Mouse (Mus musculus) E14TG2a.4 (cell line): ENCODE data around the gene Dpm1.

Experiments
- H3K27me3 ChIP-seq: 2 replicates; pipeline ENCODE4 v1.6.1; 2014; ENCODE audit warnings: low read length, control low read depth; ENCODE audit not compliant: insufficient read depth
- H3K36me3 ChIP-seq: 2 replicates; pipeline ENCODE4 v1.6.1; 2014; ENCODE audit warnings: low read length, control low read depth; ENCODE audit not compliant: insufficient read depth
- H3K4me1 ChIP-seq: replicated peaks from 2 replicates; pipeline ENCODE4 v1.6.1; 2014; ENCODE audit warnings: low read depth, low read length, control low read depth
- H3K4me3 ChIP-seq: replicated peaks from 2 replicates; pipeline ENCODE4 v1.5.1; 2014; ENCODE audit warnings: mild to moderate bottlenecking, low read length
- H3K9me3 ChIP-seq: 2 replicates; pipeline ENCODE4 v1.6.1; 2014; ENCODE audit warnings: low read length, control low read depth
- CTCF ChIP-seq: conservative IDR thresholded peaks from 2 replicates; pipeline ENCODE4 v1.5.1; 2014; ENCODE audit warnings: low read length
- NANOG ChIP-seq: IDR thresholded peaks from 2 replicates; pipeline ENCODE4 v1.6.1; 2014; ENCODE audit warnings: borderline replicate concordance, low read length, mixed read lengths
- POU5F1 ChIP-seq: IDR thresholded peaks from 2 replicates; pipeline ENCODE4 v1.6.1; 2014; ENCODE audit warnings: low read length, borderline replicate concordance

Gene Dpm1

GRCm38 (mm10) chr2:168161978-168162377 is 68.4 kb downstream of the Dpm1 start:
- Histone ChIP-seq H3K27me3 (peaks cover 4% of the 10 kb centered on the region; the same call in 1 of the 2 replicates), H3K9me3 (no peaks in the 10 kb centered on the region)
- TF ChIP-seq CTCF, result no peak
- no peak for TF ChIP-seq NANOG
- TF ChIP-seq POU5F1, result no peak

GRCm38 (mm10) chr2:168161514-168161971 is 68.8 kb downstream of the Dpm1 start:
- peaks cover 70% of the 10 kb centered on the region for H3K4me1 ChIP-seq
- TF ChIP-seq CTCF (no peak), NANOG (no peak), POU5F1 (no peak)

More at GRCm38 (mm10) chr2:168161978-168162377, 68.4 kb downstream of the Dpm1 start:
- Histone ChIP-seq H3K36me3 (no peaks in the 10 kb centered on the region), H3K4me1 (peaks cover 71% of the 10 kb centered on the region), H3K4me3 (peak overlapping the region; percentile 63)

GRCm38 (mm10) chr2:168160370-168160930 is 69.9 kb downstream of the Dpm1 start:
- no peak for TF ChIP-seq CTCF
- no peak for TF ChIP-seq NANOG
- TF ChIP-seq POU5F1, result no peak
- peaks cover 70% of the 10 kb centered on the region for H3K4me1 ChIP-seq
- H3K9me3 ChIP-seq, result no peaks in the 10 kb centered on the region
- H3K4me3 ChIP-seq, result 0 out of 2 replicates have a peak overlapping the region, but pooled peaks have one; percentile 75
- H3K36me3 ChIP-seq, result no peaks in the 10 kb centered on the region
- H3K27me3 ChIP-seq, result peaks cover 4% of the 10 kb centered on the region; the same call in 1 of the 2 replicates

More at GRCm38 (mm10) chr2:168161514-168161971, 68.8 kb downstream of the Dpm1 start:
- H3K9me3 ChIP-seq, result no peaks in the 10 kb centered on the region
- H3K4me3 ChIP-seq, result peak overlapping the region; percentile 63
- H3K27me3 ChIP-seq, result peaks cover 4% of the 10 kb centered on the region; the same call in 1 of the 2 replicates
- H3K36me3 ChIP-seq, result no peaks in the 10 kb centered on the region
